23 mouse cellular contexts compared by ENCODE assay signal in genomic region chr16:21226629-21227028, GRCm38 (mm10). TPM values are rescaled to one million over a fixed set of nuclear protein-coding genes. Genes with fewer than 3 reads are reported as not detected.
DNase-seq lines count a peak whose midpoint lies in the region; ATAC-seq and TF ChIP-seq lines count a peak whose summit lies in the region.
"Had no signal": no experiment of that assay in that cellular context is flagged by ENCODE, and none has a peak within 500 bp of the region (broad histone marks: within the 10 kb centered on the region; RNA-seq: fewer than 3 reads in every experiment).

No protein-coding gene starts in this region.

- TF ChIP-seq CTCF in lung, postnatal 0 days (IDR thresholded peaks at IDR 0.05) = no peak

- no peak overlapping the region for H3K4me3 ChIP-seq in heart, embryonic 10.5 days
- H3K4me3 ChIP-seq in lung, postnatal 0 days (ENCODE audit: low read depth, low read length) = no peak overlapping the region
- no peak overlapping the region for H3K4me3 ChIP-seq in limb, embryonic 10.5 days
- H3K4me3 ChIP-seq in stomach, embryonic 16.5 days (replicated peaks; ENCODE audit: low read length) = no peak overlapping the region
- no peak overlapping the region for H3K4me3 ChIP-seq in midbrain, embryonic 11.5 days (ENCODE audit: low read depth, low read length)
- H3K4me3 ChIP-seq: heart, adult 2 months; midbrain, embryonic 12.5 days; neural tube, embryonic 15.5 days had no signal

- TF ChIP-seq EP300 in lung, postnatal 0 days (IDR thresholded peaks at IDR 0.05) = no peak

- no peak overlapping the region for H3K9ac ChIP-seq in lung, postnatal 0 days (replicated peaks; ENCODE audit: low read depth)
- H3K9ac ChIP-seq in stomach, embryonic 16.5 days (ENCODE audit: low read length) = no peak overlapping the region
- H3K9ac ChIP-seq in midbrain, embryonic 11.5 days (ENCODE audit: low read length) = no peak overlapping the region
- H3K9ac ChIP-seq: forebrain, postnatal 0 days; hindbrain, embryonic 14.5 days; liver, embryonic 14.5 days; midbrain, embryonic 12.5 days; neural tube, embryonic 15.5 days had no signal

- intact Hi-C loops in heart, postnatal 36 days (cut with DNase I) = no loop called here

- H3K4me1 ChIP-seq in heart, embryonic 10.5 days = peaks cover 36% of the 10 kb centered on the region
- no peaks in the 10 kb centered on the region for H3K4me1 ChIP-seq in lung, postnatal 0 days (ENCODE audit: insufficient read depth, low read depth, low read length)
- peaks cover 29% of the 10 kb centered on the region for H3K4me1 ChIP-seq in limb, embryonic 10.5 days
- peaks cover 14% of the 10 kb centered on the region for H3K4me1 ChIP-seq in stomach, embryonic 16.5 days (ENCODE audit: control insufficient read depth, insufficient read depth, low read length)
- no peaks in the 10 kb centered on the region for H3K4me1 ChIP-seq in midbrain, embryonic 11.5 days (ENCODE audit: control insufficient read depth, insufficient read depth, low read length)

- no peak for DNase-seq in heart, embryonic 10.5 days (ENCODE audit: low spot score)
- DNase-seq in heart, postnatal 36 days = no peak
- peak; percentile 71 for DNase-seq in lung, postnatal 0 days (ENCODE audit: low spot score)
- no peak for DNase-seq in lung, postnatal 10 days
- DNase-seq in limb, embryonic 10.5 days (ENCODE audit: low spot score) = no peak
- no peak for DNase-seq in Muller cell, postnatal 12 days (ENCODE audit: inconsistent ontology term)
- DNase-seq in midbrain, embryonic 11.5 days (ENCODE audit: low spot score, missing footprints) = no peak
- DNase-seq: adrenal gland, adult 2 months; cerebellum, adult 2 months; cerebellum, postnatal 25 days; forebrain, postnatal 0 days; gastrocnemius, postnatal 36 days; heart, adult 2 months; heart, postnatal 4 days; kidney, adult 2 months; kidney, postnatal 14 days; thymus, postnatal 4 days had no signal

- peaks cover 34% of the 10 kb centered on the region for H3K36me3 ChIP-seq in heart, embryonic 10.5 days
- no peaks in the 10 kb centered on the region for H3K36me3 ChIP-seq in lung, postnatal 0 days (ENCODE audit: insufficient read depth, low read length)
- peaks cover 40% of the 10 kb centered on the region for H3K36me3 ChIP-seq in limb, embryonic 10.5 days
- peaks cover 8% of the 10 kb centered on the region; the same call in 1 of the 2 replicates for H3K36me3 ChIP-seq in stomach, embryonic 16.5 days (ENCODE audit: control insufficient read depth, insufficient read depth, low read length)
- H3K36me3 ChIP-seq in midbrain, embryonic 11.5 days (ENCODE audit: control insufficient read depth, insufficient read depth, low read length) = peaks cover 5% of the 10 kb centered on the region; the same call in 1 of the 2 replicates

- H3K4me2 ChIP-seq in lung, postnatal 0 days (replicated peaks; ENCODE audit: low read depth, low read length) = no peak overlapping the region
- no peak overlapping the region for H3K4me2 ChIP-seq in stomach, embryonic 16.5 days (ENCODE audit: low read depth, low read length)
- H3K4me2 ChIP-seq in midbrain, embryonic 11.5 days = no peak overlapping the region
- H3K4me2 ChIP-seq: hindbrain, embryonic 14.5 days; midbrain, embryonic 12.5 days; neural tube, embryonic 15.5 days had no signal

- H3K27ac ChIP-seq in heart, embryonic 10.5 days = peak overlapping the region; percentile 37; the same call in 1 of the 2 replicates
- H3K27ac ChIP-seq in lung, postnatal 0 days (ENCODE audit: low read length) = peak overlapping the region; percentile 66
- H3K27ac ChIP-seq in limb, embryonic 10.5 days = 0 out of 2 replicates have a peak overlapping the region, but pooled peaks have one; percentile 16
- H3K27ac ChIP-seq in stomach, embryonic 16.5 days (ENCODE audit: low read length) = peak overlapping the region; percentile 68; the same call in 1 of the 2 replicates
- no peak overlapping the region for H3K27ac ChIP-seq in midbrain, embryonic 11.5 days (ENCODE audit: low read depth, low read length)
- H3K27ac ChIP-seq: heart, adult 2 months; hindbrain, embryonic 14.5 days; liver, embryonic 14.5 days; midbrain, embryonic 12.5 days; neural tube, embryonic 15.5 days had no signal

- peaks cover 6% of the 10 kb centered on the region; the same call in 1 of the 2 replicates for H3K27me3 ChIP-seq in heart, embryonic 10.5 days (ENCODE audit: insufficient read depth, poor library complexity, severe bottlenecking)
- H3K27me3 ChIP-seq in lung, postnatal 0 days (replicated peaks; ENCODE audit: insufficient read depth, low read length) = no peaks in the 10 kb centered on the region
- H3K27me3 ChIP-seq in limb, embryonic 10.5 days (ENCODE audit: low read depth, poor library complexity, severe bottlenecking) = no peaks in the 10 kb centered on the region; the same call in 1 of the 2 replicates
- no peaks in the 10 kb centered on the region for H3K27me3 ChIP-seq in stomach, embryonic 16.5 days (ENCODE audit: control insufficient read depth, insufficient read depth, low read length)
- no peaks in the 10 kb centered on the region for H3K27me3 ChIP-seq in midbrain, embryonic 11.5 days (ENCODE audit: control insufficient read depth, insufficient read depth, low read length)
- H3K27me3 ChIP-seq: neural tube, embryonic 15.5 days had no signal

- H3K9me3 ChIP-seq in heart, embryonic 10.5 days = no peaks in the 10 kb centered on the region
- no peaks in the 10 kb centered on the region for H3K9me3 ChIP-seq in lung, postnatal 0 days (ENCODE audit: low read length)
- no peaks in the 10 kb centered on the region for H3K9me3 ChIP-seq in limb, embryonic 10.5 days (replicated peaks)
- no peaks in the 10 kb centered on the region for H3K9me3 ChIP-seq in stomach, embryonic 16.5 days (replicated peaks; ENCODE audit: control insufficient read depth, low read length)
- no peaks in the 10 kb centered on the region for H3K9me3 ChIP-seq in midbrain, embryonic 11.5 days (ENCODE audit: control insufficient read depth, low read length)
- H3K9me3 ChIP-seq: midbrain, embryonic 12.5 days; neural tube, embryonic 15.5 days had no signal

- 67% methylated on average over 6 of the region's 6 CpGs for WGBS in heart, embryonic 10.5 days
- WGBS in lung, postnatal 0 days = 41% methylated on average over 6 of the region's 6 CpGs
- WGBS in limb, embryonic 10.5 days = 67% methylated on average over 6 of the region's 6 CpGs
- WGBS in stomach, embryonic 16.5 days = 53% methylated on average over 6 of the region's 6 CpGs
- 77% methylated on average over 6 of the region's 6 CpGs for WGBS in midbrain, embryonic 11.5 days

- peak; percentile 77 for ATAC-seq in lung, postnatal 0 days
- ATAC-seq in stomach, embryonic 16.5 days (ENCODE audit: insufficient read depth, low FRiP score) = no peak; the same call in 1 of the 2 replicates
- ATAC-seq in midbrain, embryonic 11.5 days (ENCODE audit: low FRiP score) = no peak
- ATAC-seq: forebrain, postnatal 0 days; inflammation-experienced regulatory T-cells, adult 6 months had no signal

RNA-seq across cellular contexts. Expression of gene Ephb3, which starts 22.1 kb away (rescaled TPM):
- polyA plus RNA-seq in heart, embryonic 10.5 days (2016; fragmentation: Nextera tagmentation; extraction: Ambion mirVana) = 24.5 and 25.3 TPM in 2 replicates
- 1 to 10 TPM; 5.7 to 7.5 TPM for total RNA-seq in heart, postnatal 36 days (2021)
- 16.3 and 19.5 TPM in 2 replicates for polyA plus RNA-seq in lung, postnatal 0 days (2015; fragmentation: Nextera tagmentation; extraction: Ambion mirVana)
- 31.0 and 48.3 TPM in 2 replicates for polyA plus RNA-seq in limb, embryonic 10.5 days (2016; fragmentation: Nextera tagmentation; extraction: Ambion mirVana)
- polyA plus RNA-seq in stomach, embryonic 16.5 days (2015; fragmentation: Nextera tagmentation; extraction: Ambion mirVana) = 20.6 and 22.1 TPM in 2 replicates
- 7.7 and 9.8 TPM in 2 replicates for polyA plus RNA-seq in midbrain, embryonic 11.5 days (2014; fragmentation: Nextera tagmentation; extraction: Ambion mirVana)
- polyA plus RNA-seq: inflammation-experienced regulatory T-cells, adult 6 months had no signal
